Mouse (Mus musculus) lung, postnatal 0 days (tissue): ENCODE measurements at regions not wholly inside any gene's neighbourhood (a gene's known extent, or its start where the extent isn't known, plus 50 kb on each side); places are given as distances from the start of the nearest gene placed in this dataset.
A peak's percentile ranks its signal among the peaks of the same experiment; 100 is the strongest.

Source experiments
- ATAC-seq: fragments of 200-750 bp; cut with Nextera tagmentation; 2 replicates; pipeline ENCODE4 v1.8.0; 2017; ENCODE audit warnings: moderate library complexity
- DNase-seq: peaks from one replicate; pipeline ENCODE4 v3.0.0-alpha.2; 2016; ENCODE audit warnings: low spot score
- H3K27ac ChIP-seq: fragments of 300-500 bp; sonication (generic); 2 replicates; pipeline ENCODE4 v1.5.1; 2014; ENCODE audit warnings: antibody characterized with exemption, mild to moderate bottlenecking, low read length, mixed read lengths
- H3K27me3 ChIP-seq: fragments of 300-500 bp; sonication (generic); replicated peaks from 2 replicates; pipeline ENCODE4 v1.6.1; 2014; ENCODE audit warnings: low read length, mixed read lengths; ENCODE audit not compliant: insufficient read depth
- H3K36me3 ChIP-seq: fragments of 300-500 bp; sonication (generic); 2 replicates; pipeline ENCODE4 v1.6.1; 2014; ENCODE audit warnings: low read length, mixed read lengths; ENCODE audit not compliant: insufficient read depth
- H3K4me1 ChIP-seq: fragments of 300-500 bp; sonication (generic); 2 replicates; pipeline ENCODE4 v1.6.1; 2014; ENCODE audit warnings: antibody characterized with exemption, low read depth, low read length, mixed read lengths; ENCODE audit not compliant: insufficient read depth
- H3K4me2 ChIP-seq: fragments of 300-500 bp; sonication (generic); replicated peaks from 2 replicates; pipeline ENCODE4 v1.6.1; 2014; ENCODE audit warnings: low read depth, mild to moderate bottlenecking, low read length, moderate library complexity, mixed read lengths
- H3K4me3 ChIP-seq: fragments of 300-500 bp; sonication (generic); 2 replicates; pipeline ENCODE4 v1.5.1; 2014; ENCODE audit warnings: low read depth, low read length
- H3K9ac ChIP-seq: fragments of 300-500 bp; sonication (generic); replicated peaks from 2 replicates; pipeline ENCODE4 v1.6.1; 2014; ENCODE audit warnings: low read depth, mild to moderate bottlenecking
- H3K9me3 ChIP-seq: fragments of 300-500 bp; sonication (generic); 2 replicates; pipeline ENCODE4 v1.6.1; 2016; ENCODE audit warnings: low read length, mixed read lengths
- CTCF ChIP-seq: IDR thresholded peaks from 2 replicates; pipeline ENCODE4 v1.5.1; 2016; ENCODE audit warnings: antibody characterized with exemption, mild to moderate bottlenecking
- EP300 ChIP-seq: IDR thresholded peaks from 2 replicates; pipeline ENCODE4 v1.6.1; 2016; ENCODE audit warnings: antibody characterized with exemption, mild to moderate bottlenecking, control low read depth
- WGBS: fragments of 180-500 bp; shearing (Covaris S2); extraction: QIAGEN DNeasy Blood & Tissue Kit; methylation state at CpG from one replicate; pipeline ENCODE4 v1.1.7; 2014; 5-methylcytosine and 5-hydroxymethylcytosine counted together

DNA sequence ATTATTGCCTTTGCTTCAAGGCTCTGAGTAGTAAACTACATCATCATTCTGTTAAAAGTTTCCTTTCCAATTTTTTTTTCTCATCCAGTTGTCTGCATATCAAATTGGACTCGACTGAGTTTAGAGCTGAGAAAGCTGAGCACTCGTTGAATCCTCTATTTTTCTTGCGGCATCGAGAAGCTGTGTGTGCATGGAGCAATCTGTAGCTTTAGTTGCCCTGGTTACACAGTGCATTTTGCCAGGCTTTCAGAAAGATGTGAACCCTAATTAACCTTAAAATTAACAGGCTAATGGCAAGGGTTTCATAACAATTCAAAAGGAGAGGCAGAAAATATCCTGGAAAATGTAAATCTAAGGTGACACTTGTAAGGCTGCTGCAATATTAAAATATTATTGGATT is 169.3 kb downstream of the Nup35 start:
- no peak overlapping the region for H3K9ac ChIP-seq
- H3K4me2 ChIP-seq: no peak overlapping the region
- no peaks in the 10 kb centered on the region for H3K9me3 ChIP-seq
- no peaks in the 10 kb centered on the region for H3K27me3 ChIP-seq
- DNase-seq (no peak), ATAC-seq (no peak)
- no peak for TF ChIP-seq EP300
- TF ChIP-seq CTCF: no peak
- H3K36me3 ChIP-seq: no peaks in the 10 kb centered on the region
- no peak overlapping the region for H3K27ac ChIP-seq
- no peak overlapping the region for H3K4me3 ChIP-seq
- H3K4me1 ChIP-seq: no peaks in the 10 kb centered on the region
- 81% methylated on average over 4 of the region's 4 CpGs for WGBS

DNA sequence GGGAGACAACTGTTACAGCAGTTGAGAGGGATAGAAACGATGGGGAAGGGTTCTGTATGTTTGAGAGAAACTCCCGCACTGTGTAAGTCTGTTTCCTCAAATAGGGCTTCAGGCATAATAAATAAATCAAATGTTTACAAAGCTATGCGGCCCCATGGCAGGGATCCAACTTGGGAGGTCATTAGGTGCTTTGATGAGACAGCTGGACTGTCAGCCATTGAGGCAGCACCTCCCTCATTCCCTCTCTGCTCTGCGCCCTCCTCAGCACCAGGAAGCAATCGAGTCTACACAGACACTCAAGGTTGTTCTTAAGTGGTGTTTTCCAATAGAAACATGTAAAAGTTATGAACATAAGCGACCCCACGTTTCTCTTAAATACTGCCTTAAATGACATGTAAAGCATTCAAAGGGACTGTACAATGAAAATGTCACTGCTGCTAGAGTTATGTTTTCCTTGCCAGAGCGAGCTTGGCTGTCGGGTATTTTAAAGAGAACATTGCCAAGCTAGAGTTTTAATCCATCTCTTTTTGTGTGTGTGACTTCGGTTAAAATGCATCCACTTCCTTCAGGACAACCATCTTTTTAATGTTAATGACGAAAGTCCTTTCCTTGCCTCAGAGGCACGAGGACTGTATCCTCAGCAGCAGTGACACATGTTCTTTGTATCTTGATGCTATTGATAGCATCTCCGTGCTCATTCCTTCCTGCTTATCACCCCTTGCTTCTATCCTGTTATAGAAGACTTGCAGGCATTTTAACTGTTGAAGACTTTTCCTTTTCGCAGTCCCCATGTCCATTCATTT is 176.5 kb downstream of the Nup35 start:
- Histone ChIP-seq H3K4me2 (no peak overlapping the region), H3K36me3 (no peaks in the 10 kb centered on the region), H3K4me3 (no peak overlapping the region), H3K9me3 (no peaks in the 10 kb centered on the region), H3K27me3 (no peaks in the 10 kb centered on the region), H3K9ac (no peak overlapping the region), H3K27ac (no peak overlapping the region), H3K4me1 (no peaks in the 10 kb centered on the region; the same call in 1 of the 2 replicates)
- 33% methylated on average over 14 of the region's 14 CpGs for WGBS
- no peak for TF ChIP-seq EP300
- TF ChIP-seq CTCF: no peak
- DNase-seq (peak; percentile 6), ATAC-seq (no peak)

DNA sequence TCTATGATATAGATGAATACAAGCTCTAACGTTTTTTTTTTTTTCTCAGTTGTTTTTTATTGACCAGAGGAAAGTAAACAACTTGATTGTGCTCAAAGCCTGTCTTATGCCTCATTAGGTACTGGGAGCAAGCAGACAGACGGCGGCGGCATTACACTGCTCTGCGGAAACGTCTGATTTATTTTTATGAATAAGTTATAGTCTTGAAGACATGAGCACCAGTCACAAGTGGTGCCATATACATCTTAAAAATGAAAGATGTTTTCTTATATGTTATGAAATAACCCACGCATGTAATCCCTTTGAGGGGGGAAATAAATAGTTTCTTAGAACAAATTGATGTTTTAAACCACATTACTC is 177.1 kb downstream of the Nup35 start:
- Histone ChIP-seq H3K4me2 (no peak overlapping the region), H3K9ac (no peak overlapping the region), H3K4me1 (no peaks in the 10 kb centered on the region; the same call in 1 of the 2 replicates), H3K4me3 (no peak overlapping the region), H3K9me3 (no peaks in the 10 kb centered on the region), H3K27me3 (no peaks in the 10 kb centered on the region), H3K27ac (no peak overlapping the region), H3K36me3 (no peaks in the 10 kb centered on the region)
- TF ChIP-seq CTCF (no peak), EP300 (no peak)
- 65% methylated on average over 7 of the region's 7 CpGs for WGBS
- DNase-seq: no peak
- no peak for ATAC-seq

DNA sequence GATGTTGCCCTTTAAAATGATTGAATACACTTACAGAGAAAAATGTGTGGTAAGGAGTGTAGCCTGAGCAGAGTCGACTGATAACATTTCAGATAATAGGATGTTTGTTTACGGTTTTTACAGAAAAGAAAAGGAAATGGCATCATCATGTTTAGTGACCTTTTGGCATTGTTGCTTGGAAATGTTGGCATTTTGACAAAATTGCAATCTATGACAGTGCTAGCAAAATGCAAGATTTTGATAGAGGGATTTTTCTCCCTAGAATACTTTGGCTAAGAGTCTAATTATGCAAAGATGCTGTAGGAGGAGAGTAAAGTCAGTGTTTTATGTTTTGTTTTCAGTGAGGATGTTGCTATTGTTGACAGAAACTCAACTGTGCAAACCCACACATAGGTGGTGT is 202.2 kb downstream of the Nup35 start:
- TF ChIP-seq CTCF (no peak), EP300 (no peak)
- WGBS: 26% methylated on average over 2 of the region's 2 CpGs
- H3K4me2 ChIP-seq: no peak overlapping the region
- H3K36me3 ChIP-seq: no peaks in the 10 kb centered on the region
- no peaks in the 10 kb centered on the region for H3K9me3 ChIP-seq
- H3K4me3 ChIP-seq: no peak overlapping the region
- no peak for DNase-seq
- no peaks in the 10 kb centered on the region for H3K4me1 ChIP-seq
- H3K9ac ChIP-seq: no peak overlapping the region
- ATAC-seq: no peak
- H3K27ac ChIP-seq: no peak overlapping the region
- H3K27me3 ChIP-seq: no peaks in the 10 kb centered on the region

DNA sequence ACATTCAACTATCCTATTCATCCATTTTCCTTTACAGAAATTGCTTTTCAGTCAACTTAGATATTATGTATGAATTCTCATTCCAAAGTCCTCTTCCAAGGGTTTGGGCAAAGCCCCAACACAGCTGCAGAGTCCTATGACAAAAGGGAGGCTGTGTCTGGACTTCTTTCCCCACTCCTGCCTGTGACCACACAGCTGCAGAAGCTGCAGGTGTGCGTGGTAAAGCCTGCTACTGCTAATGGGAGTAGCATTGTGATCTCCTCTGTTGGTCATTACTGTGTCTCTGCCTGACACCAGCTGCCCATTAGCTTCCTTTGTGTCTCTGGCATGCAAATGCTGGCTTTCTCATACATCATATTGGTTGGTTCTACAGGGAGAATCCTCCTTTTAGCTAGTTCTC is 234.0 kb downstream of the Nup35 start:
- Histone ChIP-seq H3K4me2 (no peak overlapping the region), H3K27me3 (no peaks in the 10 kb centered on the region), H3K4me3 (no peak overlapping the region), H3K36me3 (no peaks in the 10 kb centered on the region), H3K27ac (no peak overlapping the region), H3K9ac (no peak overlapping the region), H3K9me3 (no peaks in the 10 kb centered on the region), H3K4me1 (no peaks in the 10 kb centered on the region)
- 48% methylated on average over 1 of the region's 1 CpGs for WGBS
- no peak for DNase-seq
- ATAC-seq: no peak
- TF ChIP-seq EP300 (no peak), CTCF (no peak)

DNA sequence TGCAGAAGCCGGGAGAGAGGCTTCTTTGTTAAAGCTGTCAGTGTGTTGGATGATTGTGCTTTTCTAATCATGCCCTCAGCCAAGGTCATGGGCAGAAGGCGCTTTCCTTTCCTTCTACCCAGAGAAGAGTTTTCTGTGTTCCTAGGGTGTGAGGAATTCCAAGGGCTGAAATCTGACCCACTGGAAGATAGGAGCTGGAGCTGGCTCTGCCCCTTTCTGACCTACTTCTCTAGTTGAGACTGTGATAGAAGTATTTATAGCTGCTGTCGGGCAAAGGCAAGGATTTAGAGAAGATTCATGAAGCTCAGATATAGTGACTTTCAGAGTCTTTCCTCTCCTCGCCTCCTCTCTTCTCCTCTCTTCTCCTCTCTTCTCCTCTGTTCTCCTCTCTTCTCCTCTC is 238.2 kb downstream of the Nup35 start:
- no peak for ATAC-seq
- H3K9me3 ChIP-seq: no peaks in the 10 kb centered on the region
- no peak overlapping the region for H3K9ac ChIP-seq
- TF ChIP-seq EP300 (no peak), CTCF (no peak)
- H3K4me3 ChIP-seq: no peak overlapping the region
- 48% methylated on average over 4 of the region's 4 CpGs for WGBS
- H3K27ac ChIP-seq: no peak overlapping the region
- H3K4me1 ChIP-seq: no peaks in the 10 kb centered on the region
- H3K36me3 ChIP-seq: no peaks in the 10 kb centered on the region
- DNase-seq: no peak
- H3K27me3 ChIP-seq: no peaks in the 10 kb centered on the region
- H3K4me2 ChIP-seq: no peak overlapping the region
